Mouse (Mus musculus) stomach, postnatal 0 days (tissue): Measurements from ENCODE around the gene Gp1bb.
A peak's percentile ranks its signal among the peaks of the same experiment; 100 is the strongest.

Experiments
- CTCF ChIP-seq: IDR thresholded peaks from 2 replicates; pipeline ENCODE4 v1.5.1; 2016; ENCODE audit warnings: antibody characterized with exemption, low read depth, mild to moderate bottlenecking, moderate library complexity
- EP300 ChIP-seq: optimal IDR thresholded peaks from 2 replicates; pipeline ENCODE3; 2016; ENCODE audit warnings: antibody characterized with exemption

DNA sequence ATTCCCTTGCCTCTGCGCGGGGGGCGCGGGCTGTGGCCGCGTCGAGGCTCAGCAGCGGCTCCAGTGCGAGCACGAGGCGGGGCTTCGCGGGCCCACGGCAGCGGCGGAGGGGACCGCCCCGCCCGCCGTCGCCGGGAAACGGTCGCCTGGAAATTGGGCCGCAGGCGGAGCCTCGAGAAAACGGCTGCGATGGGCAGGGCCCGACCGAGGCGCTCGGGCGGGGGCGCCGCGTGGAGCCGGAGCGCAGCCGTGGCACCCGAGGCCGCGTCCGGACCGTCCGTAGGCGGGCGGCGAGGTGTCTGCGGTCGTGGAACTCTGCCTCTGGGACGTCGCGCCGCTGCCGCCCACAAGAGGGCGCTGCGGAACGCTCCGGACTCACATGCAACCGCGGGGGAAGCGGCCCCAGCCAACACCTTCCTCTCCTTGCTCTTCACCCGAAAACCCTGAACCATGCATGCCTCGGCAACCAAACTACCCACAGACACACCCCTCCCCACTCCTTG, 4.2 kb upstream of the Gp1bb start, which contains the start of gene Gm49601:
- TF ChIP-seq CTCF (peak; percentile 87), EP300 (no peak)
